Mouse (Mus musculus): ENCODE results near the gene Slc22a23. TPM values are rescaled to one million over a fixed set of nuclear protein-coding genes. Genes with fewer than 3 reads are reported as not detected.
"Not testable (repeated sequence)": the region's sequence is repeated elsewhere in the genome, so short reads cannot be mapped to it uniquely, and the experiment has no call there.

Gene Slc22a23
- total RNA-seq (2021) = 10 to 100 TPM in 1 of 2 experiments, 1 to 10 TPM in 1; 8.6 to 11.9 TPM

DNA sequence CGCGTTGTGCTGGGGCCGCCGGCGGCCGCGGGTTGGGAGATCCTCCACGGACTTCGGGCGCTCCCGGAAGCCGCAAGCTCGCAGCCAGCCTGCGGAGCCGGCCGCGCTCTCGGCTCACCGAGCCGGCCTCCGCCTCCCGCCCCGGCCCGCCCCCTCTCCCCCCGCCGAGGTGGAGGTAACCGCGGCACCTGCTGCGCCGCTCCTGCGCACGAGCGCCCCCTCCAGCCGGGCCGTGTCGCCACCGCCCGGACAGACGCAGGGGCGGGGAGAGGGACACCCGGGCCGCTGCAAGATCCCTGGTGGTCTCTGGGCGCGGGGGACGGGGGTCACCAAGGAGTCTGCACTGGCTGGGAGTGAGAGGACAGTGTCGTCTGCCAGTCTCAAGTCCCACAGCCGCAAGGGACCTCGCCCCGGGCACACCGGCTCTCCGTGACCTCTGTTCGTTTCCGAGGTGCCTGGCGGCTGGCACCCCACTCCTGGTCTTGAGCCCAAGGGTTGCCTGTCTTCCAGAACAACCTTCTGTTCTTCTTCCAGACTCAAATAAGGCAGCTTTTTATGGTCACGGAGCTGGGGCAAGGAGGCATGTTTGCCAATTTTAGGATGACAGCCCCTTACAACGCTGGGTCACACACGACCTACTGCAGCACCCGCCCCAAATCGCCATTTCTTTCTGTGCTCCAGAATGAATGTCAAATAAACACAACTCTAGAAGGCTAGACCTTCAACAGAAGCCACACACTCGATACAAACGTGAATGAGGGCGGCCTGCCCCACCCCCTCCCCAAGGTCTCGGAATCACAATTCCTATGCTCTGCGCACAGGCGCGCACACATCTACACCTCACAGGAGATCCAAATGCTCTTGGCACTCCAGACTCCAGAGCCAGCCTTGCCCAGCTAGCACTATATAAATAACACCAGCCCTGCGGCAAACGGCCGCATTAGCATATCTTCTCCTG, at the start of gene Slc22a23:
Gene Slc22a23 (minus strand): TSS at position 55 of the 958 bp plus-strand sequence.
- intact Hi-C loops (cut with DNase I) = loop anchor here (2.0 to 10.0 kb wide), 3 partner anchors 157 to 301 kb away; no protein-coding TSS in a partner anchor
- DNase-seq = peak; percentile 78 to 81

DNA sequence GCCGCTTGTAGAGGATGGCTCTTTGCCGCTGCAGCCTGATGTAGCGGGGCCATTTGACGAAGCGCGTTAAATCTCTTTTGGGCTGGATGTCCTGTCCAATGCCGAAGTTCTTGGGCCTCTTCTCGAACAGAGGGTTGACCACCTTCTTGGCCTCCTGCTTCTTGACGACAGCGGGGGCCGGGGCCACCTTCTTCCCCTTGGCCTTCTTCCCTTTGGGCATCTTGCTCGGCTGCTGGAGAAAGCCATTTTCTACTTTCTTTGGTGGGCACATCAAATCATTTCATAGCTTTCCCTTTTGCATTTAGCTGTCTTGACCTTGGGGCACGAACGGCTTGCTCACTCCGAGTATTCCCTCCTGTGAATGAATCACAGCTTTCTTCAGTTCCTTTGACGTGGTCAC, 49.3 kb upstream of the Slc22a23 start:
- intact Hi-C loops (cut with DNase I); DNase-seq: not testable (repeated sequence)

DNA sequence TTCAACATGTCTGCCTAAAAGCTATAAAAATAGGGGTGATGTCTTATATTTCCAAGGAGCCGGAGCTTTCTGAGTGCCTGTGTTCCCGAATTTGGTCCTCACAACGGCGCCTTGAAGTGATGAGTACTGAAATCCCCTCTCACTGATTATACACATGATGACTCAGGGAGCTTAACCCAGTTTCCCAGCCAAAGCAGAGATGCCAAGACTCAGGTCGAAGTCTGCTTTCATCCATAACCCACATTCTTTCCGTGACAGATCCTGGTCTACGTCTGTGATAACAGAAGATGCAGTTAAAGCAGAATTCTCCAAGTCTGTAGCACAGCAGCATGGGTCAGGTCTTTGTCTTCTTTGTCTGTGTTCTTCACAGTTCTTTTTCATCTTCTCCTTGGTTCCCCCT, 47.4 kb upstream of the Slc22a23 start:
- intact Hi-C loops (cut with DNase I) = no loop called here
- no peak for DNase-seq

DNA sequence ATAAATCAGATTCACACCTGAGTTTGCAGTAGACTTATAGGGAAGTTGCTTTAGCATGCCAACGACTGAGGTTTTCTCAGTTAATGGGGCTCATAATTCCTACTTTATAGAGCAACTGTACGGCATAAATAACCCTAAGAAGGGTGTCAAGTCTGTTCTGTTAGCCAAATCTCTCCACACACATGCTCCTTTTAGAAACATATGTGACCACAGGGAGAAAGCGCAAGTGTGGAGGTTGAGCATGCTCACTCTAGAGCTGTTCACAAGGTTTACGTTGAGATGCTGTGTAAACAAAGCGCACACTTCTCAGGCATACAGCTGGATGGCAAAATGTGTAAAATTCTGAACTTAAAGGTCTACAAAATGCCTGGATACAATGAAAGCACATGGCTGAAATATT, 43.2 kb upstream of the Slc22a23 start:
- intact Hi-C loops (cut with DNase I) = no loop called here
- DNase-seq = no peak

DNA sequence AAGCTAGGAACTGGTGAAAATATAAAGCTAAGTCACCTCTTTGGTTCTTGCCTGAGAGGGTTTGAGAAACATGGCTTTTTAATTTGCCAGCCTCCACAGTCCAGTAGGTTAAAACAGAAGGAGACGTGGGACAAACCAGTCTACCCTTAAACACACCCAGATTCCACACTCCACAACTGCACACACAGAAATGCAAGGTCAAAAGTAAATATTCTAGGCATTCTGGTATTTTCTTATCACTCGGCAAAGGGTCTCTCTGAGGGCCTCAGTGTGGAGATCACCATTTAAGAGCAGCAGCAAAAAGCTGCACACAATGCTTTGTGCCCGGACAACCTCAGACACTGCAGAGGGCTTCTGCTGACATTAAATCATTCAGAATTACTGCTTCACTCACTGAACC, 38.4 kb upstream of the Slc22a23 start:
- DNase-seq = no peak
- intact Hi-C loops (cut with DNase I) = no loop called here

DNA sequence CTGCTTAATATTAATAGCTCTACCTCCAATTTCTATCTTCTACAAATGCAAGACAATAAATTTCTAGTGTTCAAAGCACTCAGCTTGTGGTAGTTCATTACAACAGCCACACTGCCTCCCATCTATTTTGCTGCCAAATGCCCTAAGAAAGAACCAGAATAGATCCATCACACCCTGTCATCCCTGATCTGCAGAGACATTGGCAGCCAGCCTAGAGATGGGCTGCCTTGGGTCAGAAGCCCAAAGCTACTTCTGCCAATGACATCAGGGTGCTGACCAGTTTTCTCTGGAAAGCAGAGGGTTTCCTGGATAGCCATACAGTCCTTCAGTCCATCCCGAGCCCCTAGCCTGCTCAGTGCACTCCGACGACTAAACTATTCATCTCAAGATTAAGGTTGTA, 33.9 kb upstream of the Slc22a23 start:
- no peak for DNase-seq
- intact Hi-C loops (cut with DNase I) = no loop called here

DNA sequence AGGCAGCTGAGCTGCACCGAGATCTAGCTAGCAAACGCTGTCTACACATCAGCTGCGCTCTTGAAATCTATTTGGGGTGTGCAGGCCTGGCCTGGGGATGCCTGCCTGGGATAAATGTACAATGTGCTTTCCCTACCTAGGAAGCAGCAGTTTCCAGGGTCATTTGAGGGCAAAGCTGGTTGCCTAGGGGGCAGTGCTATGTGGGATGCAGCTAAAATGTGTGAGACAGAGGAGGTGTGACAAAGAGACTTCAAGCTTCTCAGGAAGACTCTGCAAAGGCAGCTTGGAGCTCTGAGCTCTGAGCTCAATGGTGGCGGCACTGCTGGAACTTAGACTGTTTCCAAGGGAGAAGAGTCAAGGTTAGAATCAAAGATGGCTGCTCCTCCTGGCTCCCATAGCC, 30.2 kb upstream of the Slc22a23 start:
- intact Hi-C loops (cut with DNase I) = no loop called here

DNA sequence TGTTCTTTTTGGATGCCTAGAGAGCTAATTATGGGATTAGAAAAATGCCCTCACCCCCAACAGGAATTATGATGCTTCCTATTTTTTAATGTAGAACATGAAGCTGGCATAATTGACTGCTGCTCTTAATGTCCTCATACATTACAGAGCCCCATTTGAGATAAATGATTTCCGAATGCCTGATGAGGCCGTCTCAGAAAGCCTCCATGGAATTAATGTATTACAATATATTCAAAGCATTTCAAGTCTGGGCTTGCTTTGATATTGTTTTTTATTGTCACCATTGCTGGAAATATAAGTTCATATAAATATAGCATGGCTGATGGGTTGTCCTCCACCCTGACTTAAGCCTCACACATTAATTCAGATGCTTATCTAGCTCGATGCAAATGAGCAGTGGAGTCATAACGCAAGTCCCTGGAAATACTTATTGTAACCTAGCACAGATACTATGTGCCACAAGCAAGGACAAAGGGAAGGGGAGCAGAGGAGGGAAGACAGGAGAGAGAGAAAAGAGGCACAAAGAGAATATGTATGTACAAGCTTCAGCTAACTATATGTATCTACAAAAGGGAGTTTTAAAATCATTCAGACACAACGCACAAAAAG, 28.0 kb upstream of the Slc22a23 start:
- DNase-seq = no peak
- intact Hi-C loops (cut with DNase I) = no loop called here

More for the DNA sequence above, 30.2 kb upstream of the Slc22a23 start:
- DNase-seq = no peak

DNA sequence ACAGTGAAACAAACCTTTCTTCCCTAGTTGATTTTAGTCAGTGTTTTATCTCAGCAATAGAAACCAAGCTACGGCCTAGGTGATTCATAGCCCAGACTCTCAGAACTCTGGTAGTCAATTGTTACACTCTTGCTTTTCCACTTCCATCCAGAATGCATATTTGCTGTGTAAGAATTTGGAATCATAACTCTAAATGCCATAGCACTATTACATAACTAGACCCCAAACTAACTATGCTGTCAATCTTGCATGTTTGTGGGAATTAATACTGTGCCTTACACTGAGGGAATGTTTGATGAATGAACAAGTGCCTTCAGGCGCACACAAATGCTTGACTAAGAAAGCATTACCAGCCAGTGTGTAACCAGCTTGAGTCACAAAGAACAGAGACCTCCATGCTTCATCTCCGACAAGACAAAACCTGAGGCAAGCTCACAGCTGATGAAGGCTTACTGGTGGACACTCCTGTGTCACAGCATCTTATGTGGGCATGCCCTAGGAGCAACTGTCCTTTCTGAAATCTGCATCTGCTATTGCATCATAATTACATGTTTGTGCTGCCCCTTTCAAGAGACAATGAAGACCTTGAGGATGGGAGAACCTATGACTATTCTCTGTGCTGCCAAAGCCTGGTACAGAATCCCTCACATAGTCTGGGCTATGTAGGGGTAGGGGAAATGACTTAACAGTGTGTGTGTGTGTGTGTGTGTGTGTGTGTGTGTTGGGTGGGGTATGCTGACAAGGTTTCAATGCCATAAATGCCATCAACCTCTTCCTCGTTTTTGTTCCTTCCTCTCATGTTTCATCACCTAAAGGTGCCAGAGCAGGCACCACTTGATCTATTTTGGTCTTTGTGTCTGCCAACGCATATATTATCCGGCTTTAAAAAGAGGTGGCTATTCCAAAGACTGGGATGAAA, 27.2 kb upstream of the Slc22a23 start:
- intact Hi-C loops (cut with DNase I) = no loop called here
- DNase-seq = no peak

DNA sequence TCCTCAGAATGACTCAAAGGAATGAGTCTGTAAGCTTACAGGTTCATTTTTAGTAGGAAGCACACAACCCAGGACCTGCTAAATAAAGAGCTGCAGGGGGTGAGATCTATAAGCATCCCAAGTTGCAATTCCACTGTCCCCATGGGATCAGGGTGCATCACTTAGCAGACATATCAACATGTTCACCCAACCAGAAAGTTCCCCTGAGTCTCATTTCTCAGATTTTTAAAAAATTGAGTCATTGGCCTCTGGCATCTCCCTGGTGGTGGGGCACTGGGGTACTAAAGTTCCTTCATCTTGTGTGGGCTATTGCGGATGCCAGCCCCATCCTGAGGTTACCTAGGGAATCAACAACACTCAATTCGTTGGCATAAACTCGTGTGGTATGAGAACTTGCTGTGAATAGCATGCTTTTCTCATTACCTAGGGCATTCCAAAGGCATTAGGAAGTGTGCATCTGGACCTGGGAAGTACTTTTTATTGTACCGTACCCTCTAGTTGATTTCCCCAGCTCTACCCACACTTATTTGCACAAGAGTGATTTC, 25.4 kb upstream of the Slc22a23 start:
- intact Hi-C loops (cut with DNase I) = no loop called here
- DNase-seq = no peak

DNA sequence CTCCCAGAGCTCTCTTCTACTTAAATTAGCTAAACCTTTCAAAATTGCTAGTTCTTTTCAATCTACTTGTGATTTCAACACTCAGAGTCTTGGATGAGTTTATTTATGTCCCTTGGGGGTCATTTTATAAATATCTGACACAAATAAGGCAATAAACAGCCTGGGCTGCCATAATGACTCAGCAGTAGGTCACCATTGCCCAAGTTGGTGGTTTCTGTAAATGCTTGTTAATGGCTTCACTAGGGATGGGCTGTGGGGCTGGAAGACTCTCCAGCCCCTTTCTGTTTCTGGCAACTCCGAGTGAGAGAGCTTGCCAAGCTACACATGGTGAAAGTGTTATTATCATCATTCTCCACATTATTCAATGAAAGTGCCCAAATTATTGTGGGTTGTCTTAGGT, 20.2 kb upstream of the Slc22a23 start:
- DNase-seq = no peak
- intact Hi-C loops (cut with DNase I) = no loop called here

DNA sequence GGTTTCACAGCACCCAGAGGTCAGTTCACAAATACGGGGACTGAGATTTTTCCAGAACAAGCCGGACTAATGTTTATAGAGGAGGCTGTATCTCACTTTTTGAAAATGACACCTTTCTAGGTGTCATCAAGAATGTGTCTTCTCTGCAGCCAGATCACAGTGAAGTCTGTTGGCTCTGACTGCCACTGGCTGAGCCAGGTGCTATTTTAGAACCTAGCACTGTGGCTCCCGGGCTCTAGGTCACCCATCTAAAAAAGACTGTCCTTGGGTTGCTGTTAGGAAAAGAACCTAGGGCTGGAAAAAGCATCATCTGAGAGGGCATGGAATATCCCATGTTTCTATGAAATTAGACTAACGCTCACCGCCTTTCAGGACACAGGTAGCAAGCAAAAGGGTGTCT, 10.7 kb upstream of the Slc22a23 start:
- intact Hi-C loops (cut with DNase I) = no loop called here
- no peak for DNase-seq

DNA sequence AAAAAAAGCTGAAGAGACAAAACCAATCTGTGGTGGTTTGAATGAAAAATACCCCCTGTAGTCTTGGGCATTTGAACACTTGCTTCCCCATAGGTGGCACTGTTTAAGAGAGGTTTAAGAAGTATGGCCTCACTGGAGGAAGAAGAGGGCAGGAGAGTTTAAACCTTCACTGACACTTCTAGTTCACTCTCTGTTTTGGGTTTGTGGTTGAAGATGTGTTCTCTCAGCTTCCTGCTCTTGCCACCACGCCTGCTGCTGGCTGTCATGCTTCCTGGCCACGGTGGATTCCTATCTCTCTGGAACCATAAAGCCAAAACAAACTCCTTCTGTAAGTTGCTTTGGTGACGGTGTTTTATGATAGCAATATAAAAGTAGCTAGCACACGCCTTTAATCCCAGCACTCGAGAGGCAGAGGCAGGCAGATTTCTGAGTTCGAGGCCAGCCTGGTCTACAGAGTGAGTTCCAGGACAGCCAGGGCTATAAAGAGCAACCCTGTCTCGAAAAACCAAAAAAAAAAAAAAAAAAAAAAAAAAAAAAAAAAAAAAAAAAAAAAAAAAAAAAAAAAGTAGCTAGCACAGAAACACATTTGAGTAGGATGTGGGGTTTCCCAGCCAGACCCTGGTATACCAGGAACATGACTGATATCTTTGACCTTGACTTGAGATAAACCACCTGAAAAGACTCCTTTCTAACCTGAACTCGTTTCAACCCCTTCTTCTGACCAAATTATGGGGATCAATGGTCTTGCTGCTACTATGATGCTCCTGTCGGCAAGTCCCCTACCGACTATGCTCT, 10.0 kb upstream of the Slc22a23 start:
- DNase-seq = no peak
- intact Hi-C loops (cut with DNase I) = no loop called here

DNA sequence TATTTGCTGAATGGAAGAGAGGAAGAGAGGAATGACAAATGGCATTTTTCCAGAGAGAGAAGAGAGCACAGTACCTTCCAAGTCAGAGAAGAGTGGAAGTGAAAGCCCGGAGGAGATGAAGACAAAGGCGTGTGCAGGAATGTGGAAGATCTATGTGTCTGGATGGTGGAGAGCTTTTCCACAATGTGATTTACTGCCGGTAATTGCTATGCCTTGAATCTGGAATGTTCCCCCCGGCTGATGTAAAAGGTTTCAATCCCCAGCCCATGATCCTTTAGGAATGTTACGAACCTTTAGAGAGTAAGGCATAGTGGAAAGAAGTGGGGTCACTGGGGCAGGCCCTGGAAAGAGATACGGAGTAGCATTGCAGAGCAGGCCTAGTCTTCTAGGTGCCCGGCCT, 8.3 kb upstream of the Slc22a23 start:
- intact Hi-C loops (cut with DNase I) = no loop called here
- no peak for DNase-seq

DNA sequence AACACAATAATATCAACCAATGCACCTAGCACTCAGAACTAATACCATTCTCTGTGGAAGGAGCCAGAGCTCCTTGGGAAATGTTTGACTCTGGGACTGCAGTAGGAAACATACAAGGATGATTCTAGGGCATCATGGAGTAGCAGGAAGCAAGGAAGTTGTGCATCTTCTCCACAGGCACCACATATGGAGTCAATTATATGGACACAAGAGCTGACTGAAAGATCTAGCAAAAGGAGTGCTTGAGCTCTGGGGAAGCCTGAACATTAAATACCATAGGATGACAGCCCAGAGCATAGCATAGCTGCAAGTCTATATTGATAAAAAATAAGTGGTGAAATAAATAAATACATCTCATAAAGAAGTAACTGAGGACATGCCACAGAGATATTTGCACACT, 6.5 kb upstream of the Slc22a23 start:
- DNase-seq = no peak
- intact Hi-C loops (cut with DNase I) = no loop called here

DNA sequence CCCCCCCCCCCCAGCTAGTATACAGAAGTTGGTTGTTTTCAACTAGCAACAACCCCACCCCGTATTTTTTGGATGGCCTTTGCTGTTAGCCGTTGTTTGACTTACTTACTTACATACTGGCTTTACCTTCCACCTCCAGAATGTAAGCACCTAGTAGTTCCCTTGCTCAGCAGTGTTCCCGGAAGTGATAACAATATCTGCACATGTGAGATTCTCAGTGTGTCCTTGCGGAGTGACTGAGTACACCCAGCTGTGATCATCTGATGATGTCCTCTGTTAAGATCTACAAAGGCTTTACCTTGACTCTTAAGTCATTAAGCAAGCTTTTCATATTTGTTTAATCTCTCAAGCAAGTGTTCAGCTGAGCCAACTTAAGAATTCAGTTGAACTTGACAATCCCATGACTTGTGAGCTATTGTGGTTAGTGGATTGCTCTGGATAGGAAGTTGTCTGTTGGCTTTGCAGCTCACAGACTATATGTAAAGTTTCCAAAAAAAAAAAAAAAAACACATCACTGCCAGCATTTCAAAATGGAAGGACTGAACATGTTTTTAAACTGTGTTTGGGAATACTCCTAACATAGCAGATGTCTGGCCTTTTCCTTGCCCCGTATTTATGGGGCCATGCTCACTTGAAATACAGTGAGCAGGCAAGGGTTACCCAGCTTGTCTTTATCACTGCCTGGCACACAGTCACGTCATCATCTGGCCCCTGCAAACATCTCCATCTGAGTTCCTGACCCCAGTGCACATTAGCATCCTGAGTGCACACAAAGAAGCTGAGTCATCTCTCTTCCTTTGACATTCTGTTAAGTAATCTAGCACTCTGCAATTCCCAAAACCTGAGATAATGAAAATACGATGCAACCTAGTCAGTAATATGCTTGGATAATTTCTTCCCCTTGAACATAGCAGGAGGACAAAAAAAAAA, 3.2 kb upstream of the Slc22a23 start:
- intact Hi-C loops (cut with DNase I) = loop anchor here (5.0 to 10.0 kb wide), 2 partner anchors 289 to 303 kb away; no protein-coding TSS in a partner anchor
- DNase-seq = no peak

DNA sequence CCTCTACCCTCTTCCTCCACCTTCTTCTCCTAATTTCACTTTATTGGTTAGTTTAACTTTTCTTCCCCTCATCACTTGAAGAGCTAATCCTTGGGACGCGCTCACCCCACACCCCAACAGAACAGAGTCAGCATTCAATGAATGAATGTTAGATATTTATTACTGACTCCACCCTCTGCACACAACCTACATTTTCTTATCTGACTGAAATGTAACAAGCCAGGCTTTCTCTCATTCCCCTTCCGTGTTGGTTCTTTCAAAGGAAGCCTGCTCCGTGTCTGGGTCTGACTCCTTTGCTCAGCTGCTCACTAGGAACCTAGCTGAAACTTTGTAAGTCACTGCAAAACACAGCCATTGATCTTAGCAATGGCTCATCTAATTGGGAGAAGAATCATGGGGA, 1.8 kb upstream of the Slc22a23 start:
- DNase-seq = no peak
- intact Hi-C loops (cut with DNase I) = loop anchor here (5.0 to 10.0 kb wide), 2 partner anchors 291 to 302 kb away; no protein-coding TSS in a partner anchor

DNA sequence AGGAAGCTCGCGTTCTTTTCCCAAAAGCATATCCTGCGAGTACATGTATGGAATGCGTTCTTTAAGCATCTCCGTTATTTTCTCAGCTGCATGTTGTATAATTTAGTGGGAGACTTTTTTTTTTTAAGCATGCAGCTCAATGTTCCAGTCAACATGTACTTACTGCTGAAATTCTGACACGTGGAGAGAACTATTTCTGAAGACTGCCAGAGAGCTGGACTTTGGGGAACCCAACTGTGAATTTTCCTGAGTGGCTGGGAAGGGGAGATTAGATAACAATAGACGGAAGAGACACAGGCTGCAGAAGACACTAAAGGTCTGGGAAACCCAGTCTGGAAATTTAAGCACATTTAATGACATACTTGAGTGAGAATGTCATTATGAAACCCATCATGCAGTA, 1.3 kb upstream of the Slc22a23 start:
- intact Hi-C loops (cut with DNase I) = loop anchor here (5.0 to 10.0 kb wide), 2 partner anchors 291 to 301 kb away; no protein-coding TSS in a partner anchor
- no peak for DNase-seq
